Mouse (Mus musculus): ENCODE measurements around the gene Creb3l2. TPM values are rescaled to one million over a fixed set of nuclear protein-coding genes. Genes with fewer than 3 reads are reported as not detected.

Gene Creb3l2
- polyA plus RNA-seq, 1 experiment from 2014 or later, result 3.0 TPM

DNA sequence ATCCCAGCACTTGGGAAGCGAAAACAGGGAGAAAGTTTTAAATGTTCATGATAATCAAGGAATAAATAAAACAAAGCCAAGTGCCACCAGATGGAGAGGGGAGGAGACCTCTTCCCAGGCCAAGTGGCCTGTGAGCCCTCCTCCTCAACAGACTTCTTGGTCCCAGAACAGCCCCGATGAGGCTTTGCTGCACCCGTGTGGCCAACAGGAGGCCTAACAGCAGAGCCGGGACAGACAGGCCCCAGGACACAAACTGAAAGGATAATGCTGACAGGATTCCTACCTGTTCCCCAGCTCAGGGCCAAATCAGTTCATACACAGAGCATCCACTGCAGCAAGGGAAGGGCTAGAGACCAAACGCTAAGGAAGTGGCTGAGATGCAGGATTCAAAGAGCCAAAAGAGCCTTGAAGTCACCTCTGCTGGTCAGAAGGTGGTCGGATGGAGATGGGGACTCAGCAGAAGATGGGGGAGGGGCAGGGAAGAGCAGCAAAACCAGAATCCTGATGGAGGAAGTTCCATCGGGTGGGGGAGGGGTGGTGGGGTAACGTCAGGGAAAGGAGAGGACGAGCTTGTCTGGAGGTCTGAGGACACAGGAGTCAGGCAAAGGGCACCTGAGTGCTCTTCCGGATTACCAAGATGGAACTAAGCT, 90.1 kb downstream of the Creb3l2 start:
- Histone ChIP-seq H3K27me3 (no peaks in the 10 kb centered on the region), H3K4me3 (replicated peaks) (no peak overlapping the region), H3K9ac (no peak overlapping the region), H3K4me1 (replicated peaks) (peaks cover 4% of the 10 kb centered on the region; the same call in 1 of the 2 replicates), H3K27ac (replicated peaks) (no peak overlapping the region), H3K36me3 (replicated peaks) (peaks cover 15% of the 10 kb centered on the region; the same call in 1 of the 2 replicates), H3K9me3 (replicated peaks) (no peaks in the 10 kb centered on the region), H3K4me2 (no peak overlapping the region)
- ATAC-seq (ENCODE audit: insufficient read depth), result no peak
- WGBS (ENCODE audit: insufficient replicate concordance), result 28% methylated on average over 10 of the region's 10 CpGs

DNA sequence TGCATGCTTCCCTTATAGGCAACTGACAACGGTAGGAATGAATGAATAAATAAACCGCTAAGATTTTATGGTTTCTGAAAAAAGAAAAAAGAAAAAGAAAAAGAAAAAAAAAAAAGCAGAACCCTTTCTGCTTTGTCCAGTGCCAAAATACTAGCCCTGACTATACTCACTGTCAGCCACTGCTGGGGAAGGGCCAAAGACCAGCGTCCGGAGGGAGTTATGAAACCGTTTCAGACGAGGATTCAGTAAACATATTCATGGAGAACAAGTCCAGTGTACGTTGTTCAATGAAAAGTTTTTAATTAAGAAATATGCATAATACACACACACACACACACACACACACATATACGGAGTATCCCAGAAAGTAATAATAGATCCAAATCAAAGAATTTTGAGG, 91.6 kb downstream of the Creb3l2 start:
- ATAC-seq (ENCODE audit: insufficient read depth), result no peak
- H3K27me3 ChIP-seq, result no peaks in the 10 kb centered on the region
- H3K27ac ChIP-seq (replicated peaks), result no peak overlapping the region
- no peak overlapping the region for H3K9ac ChIP-seq
- WGBS (ENCODE audit: insufficient replicate concordance), result 73% methylated on average over 8 of the region's 8 CpGs
- H3K4me1 ChIP-seq (replicated peaks), result peaks cover 4% of the 10 kb centered on the region; the same call in 1 of the 2 replicates
- H3K4me2 ChIP-seq, result no peak overlapping the region
- no peaks in the 10 kb centered on the region for H3K9me3 ChIP-seq (replicated peaks)
- no peak overlapping the region for H3K4me3 ChIP-seq (replicated peaks)
- H3K36me3 ChIP-seq (replicated peaks), result peaks cover 6% of the 10 kb centered on the region; the same call in 1 of the 2 replicates

GRCm38 (mm10) chr6:37347606-37348005, 94.3 kb downstream of the Creb3l2 start:
- H3K9me3 ChIP-seq (replicated peaks), result no peaks in the 10 kb centered on the region
- WGBS (ENCODE audit: insufficient replicate concordance), result 59% methylated on average over 5 of the region's 5 CpGs
- no peak overlapping the region for H3K4me2 ChIP-seq
- no peak overlapping the region for H3K27ac ChIP-seq (replicated peaks)
- H3K9ac ChIP-seq, result no peak overlapping the region
- no peaks in the 10 kb centered on the region for H3K4me1 ChIP-seq (replicated peaks)
- peaks cover 6% of the 10 kb centered on the region; the same call in 1 of the 2 replicates for H3K36me3 ChIP-seq (replicated peaks)
- H3K27me3 ChIP-seq, result no peaks in the 10 kb centered on the region
- H3K4me3 ChIP-seq (replicated peaks), result no peak overlapping the region
- ATAC-seq (ENCODE audit: insufficient read depth), result no peak

GRCm38 (mm10) chr6:37338055-37338454, 103.9 kb downstream of the Creb3l2 start:
- no peak overlapping the region for H3K4me2 ChIP-seq
- no peak for ATAC-seq (ENCODE audit: insufficient read depth)
- H3K4me3 ChIP-seq (replicated peaks), result no peak overlapping the region
- no peaks in the 10 kb centered on the region for H3K4me1 ChIP-seq (replicated peaks)
- H3K27ac ChIP-seq (replicated peaks), result no peak overlapping the region
- H3K9me3 ChIP-seq (replicated peaks), result no peaks in the 10 kb centered on the region
- H3K27me3 ChIP-seq, result no peaks in the 10 kb centered on the region
- H3K36me3 ChIP-seq (replicated peaks), result peaks cover 14% of the 10 kb centered on the region
- WGBS (ENCODE audit: insufficient replicate concordance), result 51% methylated on average over 5 of the region's 5 CpGs
- no peak overlapping the region for H3K9ac ChIP-seq

- Histone ChIP-seq H3K4me2 (no peak overlapping the region), H3K27ac (replicated peaks) (no peak overlapping the region), H3K4me3 (replicated peaks) (no peak overlapping the region), H3K9me3 (replicated peaks) (no peaks in the 10 kb centered on the region), H3K36me3 (replicated peaks) (peaks cover 14% of the 10 kb centered on the region), H3K27me3 (no peaks in the 10 kb centered on the region), H3K9ac (no peak overlapping the region), H3K4me1 (replicated peaks) (no peaks in the 10 kb centered on the region)
- ATAC-seq (ENCODE audit: insufficient read depth), result no peak
- WGBS (ENCODE audit: insufficient replicate concordance), result 37% methylated on average over 5 of the region's 5 CpGs
These were observed 105.1 kb downstream of the Creb3l2 start for GRCm38 (mm10) chr6:37336831-37337260.

DNA sequence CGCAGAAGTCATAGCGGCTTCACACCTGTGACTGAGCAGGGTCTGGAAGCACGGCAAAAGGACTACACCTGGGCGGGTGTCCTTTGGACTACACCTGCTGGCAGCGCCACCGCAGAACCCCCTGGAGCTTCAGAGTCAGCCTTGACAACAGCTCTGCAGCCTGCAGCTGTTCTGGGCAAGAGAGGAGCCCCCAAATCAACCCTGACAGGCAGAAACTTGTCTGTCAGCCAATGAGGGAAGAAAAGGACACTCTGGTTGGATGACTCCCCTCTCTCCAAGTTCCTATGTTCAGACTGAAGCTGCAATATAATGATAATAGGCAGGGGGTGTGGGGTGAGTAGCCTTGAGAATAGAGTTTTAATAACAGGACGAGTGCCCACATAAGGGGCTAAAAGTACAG, 105.6 kb downstream of the Creb3l2 start:
- H3K36me3 ChIP-seq (replicated peaks), result peaks cover 14% of the 10 kb centered on the region

GRCm38 (mm10) chr6:37332846-37333245, 109.1 kb downstream of the Creb3l2 start:
- Histone ChIP-seq H3K27ac (replicated peaks) (no peak overlapping the region), H3K4me1 (replicated peaks) (no peaks in the 10 kb centered on the region), H3K9me3 (replicated peaks) (no peaks in the 10 kb centered on the region), H3K36me3 (replicated peaks) (peaks cover 10% of the 10 kb centered on the region), H3K4me2 (no peak overlapping the region), H3K4me3 (replicated peaks) (no peak overlapping the region), H3K27me3 (no peaks in the 10 kb centered on the region), H3K9ac (no peak overlapping the region)
- ATAC-seq (ENCODE audit: insufficient read depth), result no peak
- WGBS (ENCODE audit: insufficient replicate concordance), result 73% methylated on average over 10 of the region's 10 CpGs

More for the DNA sequence above, 105.6 kb downstream of the Creb3l2 start:
- Histone ChIP-seq H3K4me2 (no peak overlapping the region), H3K27ac (replicated peaks) (no peak overlapping the region), H3K9me3 (replicated peaks) (no peaks in the 10 kb centered on the region), H3K9ac (no peak overlapping the region), H3K4me3 (replicated peaks) (no peak overlapping the region), H3K4me1 (replicated peaks) (no peaks in the 10 kb centered on the region), H3K27me3 (no peaks in the 10 kb centered on the region)
- ATAC-seq (ENCODE audit: insufficient read depth), result no peak
- 69% methylated on average over 7 of the region's 7 CpGs for WGBS (ENCODE audit: insufficient replicate concordance)

- Histone ChIP-seq H3K9ac (no peak overlapping the region), H3K4me1 (replicated peaks) (no peaks in the 10 kb centered on the region), H3K4me3 (replicated peaks) (no peak overlapping the region), H3K4me2 (no peak overlapping the region), H3K36me3 (replicated peaks) (peaks cover 10% of the 10 kb centered on the region), H3K27ac (replicated peaks) (no peak overlapping the region), H3K27me3 (no peaks in the 10 kb centered on the region), H3K9me3 (replicated peaks) (no peaks in the 10 kb centered on the region)
- WGBS (ENCODE audit: insufficient replicate concordance), result 36% methylated on average over 5 of the region's 5 CpGs
- no peak for ATAC-seq (ENCODE audit: insufficient read depth)
These were observed 111.8 kb downstream of the Creb3l2 start for GRCm38 (mm10) chr6:37329901-37330864.

GRCm38 (mm10) chr6:37329376-37329775, 112.6 kb downstream of the Creb3l2 start:
- H3K9me3 ChIP-seq (replicated peaks), result no peaks in the 10 kb centered on the region
- H3K4me1 ChIP-seq (replicated peaks), result no peaks in the 10 kb centered on the region
- WGBS (ENCODE audit: insufficient replicate concordance), result 67% methylated on average over 3 of the region's 3 CpGs
- H3K9ac ChIP-seq, result no peak overlapping the region
- H3K4me2 ChIP-seq, result no peak overlapping the region
- peaks cover 9% of the 10 kb centered on the region for H3K36me3 ChIP-seq (replicated peaks)
- no peak overlapping the region for H3K27ac ChIP-seq (replicated peaks)
- H3K27me3 ChIP-seq, result no peaks in the 10 kb centered on the region
- no peak for ATAC-seq (ENCODE audit: insufficient read depth)
- no peak overlapping the region for H3K4me3 ChIP-seq (replicated peaks)

DNA sequence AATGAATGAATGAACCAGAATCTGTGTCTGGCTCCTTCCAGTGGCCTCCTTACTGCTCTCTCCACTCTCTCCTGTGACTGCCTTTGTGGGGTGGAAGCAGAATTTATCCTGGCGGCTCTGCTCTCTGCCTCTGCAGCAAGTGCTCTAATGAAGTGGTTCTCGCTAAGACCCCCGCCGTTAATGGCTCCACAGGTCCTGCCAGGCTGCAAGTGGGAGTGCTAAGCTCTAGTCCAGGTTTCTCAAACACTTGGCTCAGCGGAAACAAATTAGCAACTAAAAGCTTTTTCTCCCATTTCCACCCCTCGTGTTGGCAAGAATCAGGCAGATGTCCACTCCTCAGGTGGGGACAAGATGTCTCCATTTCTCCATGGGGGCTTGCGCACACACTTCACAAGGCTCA, 113.3 kb downstream of the Creb3l2 start:
- Histone ChIP-seq H3K4me2 (no peak overlapping the region), H3K4me3 (replicated peaks) (no peak overlapping the region), H3K9me3 (replicated peaks) (no peaks in the 10 kb centered on the region), H3K36me3 (replicated peaks) (peaks cover 2% of the 10 kb centered on the region), H3K9ac (no peak overlapping the region), H3K27ac (replicated peaks) (no peak overlapping the region), H3K27me3 (no peaks in the 10 kb centered on the region), H3K4me1 (replicated peaks) (no peaks in the 10 kb centered on the region)
- ATAC-seq (ENCODE audit: insufficient read depth), result no peak
- WGBS (ENCODE audit: insufficient replicate concordance), result 67% methylated on average over 7 of the region's 7 CpGs

DNA sequence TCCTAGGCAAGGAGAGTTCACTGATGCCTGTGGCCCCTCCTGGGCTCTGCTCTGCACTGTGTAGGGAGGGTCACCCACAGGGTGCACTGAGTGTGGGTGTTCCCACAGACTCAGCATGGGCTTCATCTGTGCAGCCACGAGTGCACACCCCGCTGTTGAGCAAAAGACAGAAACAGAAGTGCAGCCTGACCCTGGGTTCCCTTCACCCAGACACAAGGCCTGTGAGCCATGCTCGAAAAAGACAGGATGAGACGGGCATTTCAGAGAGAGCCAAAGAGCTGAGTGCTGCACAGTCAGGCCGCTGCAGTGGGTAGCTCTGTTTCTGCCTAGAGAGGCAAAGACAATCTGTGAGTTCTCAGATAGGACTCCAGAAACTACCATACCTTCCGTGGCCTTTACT, 114.4 kb downstream of the Creb3l2 start:
- Histone ChIP-seq H3K4me2 (no peak overlapping the region), H3K9me3 (replicated peaks) (no peaks in the 10 kb centered on the region), H3K4me1 (replicated peaks) (no peaks in the 10 kb centered on the region), H3K9ac (no peak overlapping the region), H3K27ac (replicated peaks) (no peak overlapping the region), H3K4me3 (replicated peaks) (no peak overlapping the region), H3K36me3 (replicated peaks) (no peaks in the 10 kb centered on the region), H3K27me3 (no peaks in the 10 kb centered on the region)
- no peak for ATAC-seq (ENCODE audit: insufficient read depth)
- WGBS (ENCODE audit: insufficient replicate concordance), result 57% methylated on average over 6 of the region's 6 CpGs

Data from liver, embryonic 15.5 days (tissue).